Mouse (Mus musculus): Measurements from ENCODE around the gene Tbx21. TPM values are rescaled to one million over a fixed set of nuclear protein-coding genes. Genes with fewer than 3 reads are reported as not detected.
A peak's percentile ranks its signal among the peaks of the same experiment; 100 is the strongest.

The Tbx21 gene
- polyA plus RNA-seq, 1 experiment from 2014 or later, result 0.23 TPM

DNA sequence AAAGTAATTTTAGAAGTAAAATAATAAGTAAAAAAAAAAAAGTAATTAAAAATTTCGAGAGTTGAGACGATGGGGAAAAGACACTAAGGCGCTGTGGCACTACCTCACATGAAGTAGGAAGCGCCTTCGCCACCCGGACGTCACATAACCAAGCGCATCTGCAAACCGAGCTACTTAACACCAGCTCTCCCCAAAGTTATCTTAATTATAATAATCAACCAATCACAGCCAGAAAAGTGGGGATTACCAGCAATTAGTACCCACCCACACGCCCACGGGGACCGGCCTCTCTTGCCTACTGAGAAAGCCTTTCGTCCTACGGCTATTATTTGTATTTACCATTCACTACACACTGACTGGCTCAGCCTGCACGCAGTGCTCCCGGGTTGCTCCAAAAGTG lies 6.2 kb downstream of the Tbx21 start:
- WGBS, result 85% methylated on average over 16 of the region's 16 CpGs
- Histone ChIP-seq H3K4me2 (no peak overlapping the region), H3K4me1 (no peaks in the 10 kb centered on the region), H3K27ac (replicated peaks) (no peak overlapping the region), H3K9ac (replicated peaks) (no peak overlapping the region), H3K4me3 (replicated peaks) (no peak overlapping the region), H3K9me3 (replicated peaks) (no peaks in the 10 kb centered on the region), H3K27me3 (replicated peaks) (peaks cover 20% of the 10 kb centered on the region), H3K36me3 (no peaks in the 10 kb centered on the region)
- no peak for ATAC-seq (ENCODE audit: low FRiP score)

DNA sequence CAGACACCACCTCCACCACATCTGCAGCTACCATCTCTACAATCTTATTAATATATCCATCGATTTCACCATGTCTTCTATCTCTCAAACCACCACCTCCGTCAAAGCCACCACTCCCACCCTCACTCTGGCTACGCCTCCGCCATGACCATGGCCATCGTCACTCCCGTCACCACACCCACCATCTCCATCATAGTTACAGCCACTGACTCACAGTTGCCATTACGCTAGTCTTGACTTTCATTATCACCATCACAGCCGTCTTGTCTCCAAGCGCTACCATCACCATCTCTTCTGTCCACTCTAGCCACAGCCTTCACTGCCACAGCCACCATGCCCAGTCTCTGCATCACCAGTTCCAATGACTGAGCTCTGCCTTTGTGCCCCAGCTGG lies 11.0 kb downstream of the Tbx21 start:
- H3K4me3 ChIP-seq (replicated peaks), result no peak overlapping the region
- H3K9me3 ChIP-seq (replicated peaks), result no peaks in the 10 kb centered on the region

DNA sequence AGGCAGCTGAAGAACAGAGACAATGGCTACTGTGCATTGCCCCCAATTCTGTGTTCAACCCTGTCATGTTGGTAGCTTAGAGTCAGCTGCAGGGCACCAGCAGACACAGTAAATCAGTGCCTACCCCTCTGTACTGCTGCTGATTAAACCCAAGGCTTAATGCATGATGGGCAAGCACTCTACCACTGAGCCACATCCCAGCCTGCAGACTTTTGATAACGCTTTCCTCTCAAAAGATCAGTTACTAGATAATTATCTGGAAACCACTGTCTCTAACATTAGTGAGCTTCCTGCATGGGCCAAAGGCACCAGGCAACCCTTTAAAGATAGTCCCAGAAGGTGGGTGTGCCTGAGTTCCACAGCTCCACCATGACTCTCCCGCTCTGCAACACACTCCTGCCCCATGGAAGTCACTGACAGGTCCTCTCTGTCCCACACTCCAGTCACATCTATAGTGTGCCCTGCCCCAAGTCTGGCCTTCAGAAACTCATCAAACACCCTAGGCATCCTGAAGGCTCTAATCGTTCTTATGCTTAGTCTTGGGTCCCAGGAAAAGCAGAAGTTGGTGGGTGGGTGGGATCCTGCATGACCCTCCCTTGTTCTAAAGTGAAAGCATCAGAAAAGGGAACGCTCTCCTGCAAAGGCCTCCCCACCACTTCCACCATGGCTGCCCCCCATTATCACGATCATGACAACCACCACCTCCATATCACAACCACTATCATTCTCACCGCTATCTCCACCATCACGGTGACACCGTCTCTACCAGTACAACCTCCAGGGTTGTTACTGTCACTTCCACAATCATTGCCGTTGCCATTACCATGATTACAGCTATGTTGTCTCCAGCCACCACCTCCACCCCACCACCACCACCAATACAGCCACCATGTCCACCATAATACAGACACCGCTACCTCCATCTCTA lies 11.7 kb downstream of the Tbx21 start:
- 94% methylated on average over 10 of the region's 10 CpGs for WGBS
- Histone ChIP-seq H3K4me2 (no peak overlapping the region), H3K27me3 (replicated peaks) (peaks cover 17% of the 10 kb centered on the region), H3K27ac (replicated peaks) (no peak overlapping the region), H3K4me1 (no peaks in the 10 kb centered on the region), H3K36me3 (no peaks in the 10 kb centered on the region), H3K4me3 (replicated peaks) (no peak overlapping the region), H3K9me3 (replicated peaks) (no peaks in the 10 kb centered on the region), H3K9ac (replicated peaks) (no peak overlapping the region)
- no peak for ATAC-seq (ENCODE audit: low FRiP score)

More for the DNA sequence above, 11.0 kb downstream of the Tbx21 start:
- Histone ChIP-seq H3K4me1 (no peaks in the 10 kb centered on the region), H3K27me3 (replicated peaks) (peaks cover 11% of the 10 kb centered on the region), H3K4me2 (no peak overlapping the region), H3K36me3 (no peaks in the 10 kb centered on the region), H3K27ac (replicated peaks) (no peak overlapping the region), H3K9ac (replicated peaks) (no peak overlapping the region)
- 96% methylated on average over 9 of the region's 9 CpGs for WGBS
- no peak for ATAC-seq (ENCODE audit: low FRiP score)

DNA sequence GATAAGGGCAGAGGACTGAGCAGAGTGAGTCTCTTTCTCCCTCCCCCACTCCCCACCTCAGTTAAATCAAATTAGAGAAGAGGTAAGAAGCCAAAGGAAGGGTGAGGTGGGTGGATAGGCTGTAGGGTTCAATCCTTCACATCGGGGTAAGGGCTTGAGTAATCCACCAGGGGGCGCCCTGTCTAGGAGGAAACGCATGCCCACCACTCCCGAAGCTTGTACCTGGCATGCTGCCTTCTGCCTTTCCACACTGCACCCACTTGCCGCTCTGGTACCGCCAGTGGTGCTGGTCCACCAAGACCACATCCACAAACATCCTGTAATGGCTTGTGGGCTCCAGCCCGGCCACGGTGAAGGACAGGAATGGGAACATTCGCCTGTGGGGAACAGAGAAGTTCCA lies 13.4 kb downstream of the Tbx21 start:
- Histone ChIP-seq H3K4me2 (no peak overlapping the region), H3K4me3 (replicated peaks) (no peak overlapping the region), H3K9me3 (replicated peaks) (no peaks in the 10 kb centered on the region), H3K9ac (replicated peaks) (no peak overlapping the region), H3K27me3 (replicated peaks) (peaks cover 29% of the 10 kb centered on the region), H3K4me1 (no peaks in the 10 kb centered on the region), H3K27ac (replicated peaks) (no peak overlapping the region), H3K36me3 (no peaks in the 10 kb centered on the region)
- ATAC-seq (ENCODE audit: low FRiP score), result no peak
- WGBS, result 20% methylated on average over 9 of the region's 9 CpGs

DNA sequence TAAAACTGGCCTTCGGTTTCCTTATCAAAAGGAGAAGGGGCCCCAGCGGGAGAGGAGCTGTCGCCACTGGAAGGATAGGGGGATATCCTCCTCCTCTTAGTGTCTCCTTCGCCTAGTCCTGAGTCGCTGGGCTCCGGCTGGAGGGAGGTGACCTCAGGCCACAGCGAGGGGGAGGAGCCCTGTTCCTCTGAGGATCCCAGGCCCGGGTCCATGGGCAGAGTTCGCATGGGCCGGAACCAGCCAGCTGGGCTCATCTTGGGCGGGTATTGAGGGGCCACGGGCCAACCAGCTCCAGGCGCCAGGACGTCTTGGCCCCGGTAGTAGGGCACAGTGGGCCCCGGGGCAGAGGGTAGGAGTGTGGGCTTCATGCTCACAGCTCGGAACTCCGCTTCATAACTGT lies 16.3 kb downstream of the Tbx21 start:
- no peak overlapping the region for H3K9ac ChIP-seq (replicated peaks)
- no peaks in the 10 kb centered on the region for H3K36me3 ChIP-seq
- H3K4me2 ChIP-seq, result no peak overlapping the region
- no peak overlapping the region for H3K27ac ChIP-seq (replicated peaks)
- 34% methylated on average over 18 of the region's 18 CpGs for WGBS
- ATAC-seq (ENCODE audit: low FRiP score), result no peak
- H3K9me3 ChIP-seq (replicated peaks), result no peaks in the 10 kb centered on the region
- H3K4me3 ChIP-seq (replicated peaks), result no peak overlapping the region
- H3K4me1 ChIP-seq, result no peaks in the 10 kb centered on the region
- H3K27me3 ChIP-seq (replicated peaks), result peaks cover 29% of the 10 kb centered on the region

DNA sequence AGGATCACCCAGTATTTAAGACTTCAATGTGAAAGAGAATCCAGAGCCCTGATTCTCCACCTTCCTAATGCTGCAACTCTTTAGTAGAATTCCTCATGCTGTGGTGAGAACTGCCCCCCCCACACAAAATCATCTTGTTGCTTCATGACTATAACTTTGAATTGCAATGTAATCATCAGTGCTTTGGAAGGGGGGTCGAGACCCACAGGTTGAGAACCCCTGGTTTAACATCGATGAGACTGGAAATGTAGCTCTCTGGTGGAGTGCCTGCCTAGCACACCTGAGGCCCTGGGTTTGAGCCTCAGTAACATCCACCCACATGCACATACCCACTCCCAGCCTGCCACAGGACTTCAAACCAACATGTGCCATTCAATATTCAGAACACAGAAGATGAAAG lies 20.5 kb downstream of the Tbx21 start:
- H3K4me2 ChIP-seq, result no peak overlapping the region
- 58% methylated on average over 2 of the region's 2 CpGs for WGBS

DNA sequence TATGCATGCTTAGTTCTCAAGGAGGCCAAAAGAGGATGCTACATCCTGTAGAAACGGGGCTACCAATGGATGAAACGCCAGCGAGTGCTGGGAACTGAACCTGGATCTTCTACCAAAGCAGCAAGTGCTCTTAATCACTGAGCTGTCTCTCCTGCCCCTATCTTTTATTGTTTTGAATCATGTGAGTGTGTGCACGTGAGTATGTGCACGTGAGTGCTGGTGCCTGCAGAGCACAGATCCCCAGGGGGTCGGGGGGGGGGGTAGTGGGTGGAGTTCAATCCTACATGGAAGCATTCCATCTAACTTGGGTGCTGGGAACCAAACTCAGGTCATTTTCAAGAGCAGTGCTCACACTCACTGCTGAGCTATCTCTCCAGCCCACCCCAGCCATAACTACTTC lies 28.8 kb downstream of the Tbx21 start:
- no peaks in the 10 kb centered on the region for H3K36me3 ChIP-seq

More for the DNA sequence above, 20.5 kb downstream of the Tbx21 start:
- Histone ChIP-seq H3K4me1 (no peaks in the 10 kb centered on the region), H3K4me3 (replicated peaks) (no peak overlapping the region), H3K36me3 (no peaks in the 10 kb centered on the region), H3K27me3 (replicated peaks) (peaks cover 20% of the 10 kb centered on the region), H3K9me3 (replicated peaks) (no peaks in the 10 kb centered on the region), H3K9ac (replicated peaks) (no peak overlapping the region), H3K27ac (replicated peaks) (no peak overlapping the region)
- ATAC-seq (ENCODE audit: low FRiP score), result no peak

DNA sequence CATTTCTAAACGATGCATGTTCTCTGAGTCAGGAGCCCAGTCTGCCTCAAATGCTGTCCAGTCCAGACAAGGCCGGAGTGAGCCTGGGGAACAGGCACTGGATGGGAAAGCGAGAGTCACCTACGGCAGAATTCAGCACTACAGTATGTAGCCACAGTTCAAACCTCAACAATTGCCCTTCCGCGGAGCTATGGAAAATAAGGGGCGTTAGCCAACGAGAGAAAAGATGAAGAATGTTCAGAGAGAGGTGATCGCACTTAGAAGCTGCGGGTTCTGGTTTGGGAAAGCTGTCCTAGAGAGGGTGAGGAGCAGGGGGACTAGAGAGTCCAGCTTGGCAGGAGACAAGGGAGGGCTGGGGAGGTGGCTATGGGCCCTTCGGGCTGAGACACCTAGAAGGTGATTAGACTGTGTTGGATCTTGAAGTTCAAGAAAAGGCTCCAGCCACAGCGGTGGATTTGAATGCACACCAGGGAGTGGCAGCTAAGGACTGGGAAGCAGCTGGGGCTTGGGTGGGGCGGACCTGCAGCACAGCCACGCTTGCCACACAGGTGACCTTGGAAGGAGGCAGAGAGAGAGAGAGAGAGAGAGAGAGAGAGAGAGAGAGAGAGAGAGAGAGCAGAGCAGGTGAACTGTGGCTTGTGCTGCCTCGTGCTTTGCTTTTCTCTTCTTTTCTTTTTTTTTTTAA lies 30.2 kb downstream of the Tbx21 start:
- no peak for ATAC-seq (ENCODE audit: low FRiP score)
- H3K27me3 ChIP-seq (replicated peaks), result no peaks in the 10 kb centered on the region
- H3K27ac ChIP-seq (replicated peaks), result no peak overlapping the region
- no peak overlapping the region for H3K4me3 ChIP-seq (replicated peaks)
- peaks cover 6% of the 10 kb centered on the region; the same call in 1 of the 2 replicates for H3K9me3 ChIP-seq (replicated peaks)
- 87% methylated on average over 15 of the region's 15 CpGs for WGBS
- H3K4me2 ChIP-seq, result no peak overlapping the region
- H3K9ac ChIP-seq (replicated peaks), result no peak overlapping the region
- peaks cover 7% of the 10 kb centered on the region for H3K4me1 ChIP-seq
- no peaks in the 10 kb centered on the region for H3K36me3 ChIP-seq

More for the DNA sequence above, 28.8 kb downstream of the Tbx21 start:
- Histone ChIP-seq H3K9me3 (replicated peaks) (peaks cover 6% of the 10 kb centered on the region; the same call in 1 of the 2 replicates), H3K4me1 (peaks cover 7% of the 10 kb centered on the region), H3K27me3 (replicated peaks) (no peaks in the 10 kb centered on the region), H3K4me3 (replicated peaks) (no peak overlapping the region), H3K4me2 (no peak overlapping the region), H3K27ac (replicated peaks) (no peak overlapping the region), H3K9ac (replicated peaks) (no peak overlapping the region)
- 76% methylated on average over 6 of the region's 6 CpGs for WGBS
- no peak for ATAC-seq (ENCODE audit: low FRiP score)

DNA sequence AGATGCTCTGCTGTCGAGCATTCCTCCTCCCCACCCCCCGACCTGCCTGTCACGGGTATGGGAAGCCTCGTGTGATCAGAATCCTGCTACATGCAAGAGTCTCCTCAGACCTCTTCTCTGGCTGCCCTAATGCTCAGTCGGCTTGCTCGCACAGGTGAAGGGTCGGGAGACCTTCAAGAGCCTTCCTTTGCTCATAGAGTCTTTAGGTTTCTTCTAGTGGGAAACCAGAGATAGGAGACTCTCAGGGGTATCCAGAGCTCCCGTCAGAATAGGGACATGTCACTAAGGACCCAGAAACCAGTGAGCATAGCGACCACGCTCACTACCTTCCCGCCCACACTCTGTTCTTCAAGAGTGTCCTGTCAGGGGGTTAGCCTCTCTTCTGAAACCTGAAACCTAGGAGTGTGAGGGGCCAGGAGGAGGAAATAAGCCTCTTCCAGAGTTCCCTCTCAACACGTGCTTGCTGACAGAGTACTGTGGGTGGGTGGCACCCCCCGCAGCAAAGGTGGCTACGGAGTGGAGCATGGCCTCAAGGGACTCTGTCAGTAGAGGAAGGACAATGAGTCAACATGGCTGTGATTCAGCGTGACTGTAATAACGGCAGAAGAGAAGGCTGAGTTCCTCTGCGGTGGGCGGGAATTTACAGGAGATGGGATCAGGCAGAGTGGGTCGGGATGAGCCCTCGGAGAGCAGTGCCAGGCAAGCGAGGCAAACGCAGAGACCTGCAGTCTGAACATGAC lies 31.6 kb downstream of the Tbx21 start:
- Histone ChIP-seq H3K9me3 (replicated peaks) (no peaks in the 10 kb centered on the region), H3K4me2 (peak overlapping the region; percentile 32; the same call in 1 of the 2 replicates), H3K9ac (replicated peaks) (no peak overlapping the region), H3K36me3 (no peaks in the 10 kb centered on the region), H3K4me3 (replicated peaks) (no peak overlapping the region), H3K27ac (replicated peaks) (no peak overlapping the region; the same call in 1 of the 2 replicates), H3K4me1 (peaks cover 7% of the 10 kb centered on the region), H3K27me3 (replicated peaks) (no peaks in the 10 kb centered on the region)
- WGBS, result 35% methylated on average over 22 of the region's 22 CpGs
- no peak for ATAC-seq (ENCODE audit: low FRiP score)

DNA sequence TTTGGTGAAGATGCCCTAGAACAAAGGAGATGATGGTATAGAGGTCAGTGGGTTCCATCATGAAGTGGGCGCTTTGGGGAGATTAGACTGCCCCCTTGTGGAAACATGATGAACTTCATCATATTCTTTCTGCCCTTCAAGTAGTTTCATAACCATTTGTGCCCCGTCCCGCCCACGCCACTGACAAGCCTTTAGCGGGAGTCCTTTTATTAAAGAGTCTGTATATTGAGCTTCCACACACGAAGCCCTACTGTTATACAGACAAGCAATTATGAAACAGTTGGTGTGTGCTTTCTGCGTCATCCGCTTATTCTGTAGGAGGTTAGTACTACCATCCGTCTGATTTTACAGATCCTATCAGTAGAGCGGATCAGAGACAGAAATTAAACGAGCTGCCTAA lies 32.2 kb downstream of the Tbx21 start:
- H3K4me3 ChIP-seq (replicated peaks), result no peak overlapping the region
- no peak for ATAC-seq (ENCODE audit: low FRiP score)
- WGBS, result 47% methylated on average over 11 of the region's 11 CpGs
- H3K27me3 ChIP-seq (replicated peaks), result no peaks in the 10 kb centered on the region
- H3K9me3 ChIP-seq (replicated peaks), result no peaks in the 10 kb centered on the region
- H3K4me1 ChIP-seq, result peaks cover 7% of the 10 kb centered on the region
- no peak overlapping the region for H3K9ac ChIP-seq (replicated peaks)
- H3K27ac ChIP-seq (replicated peaks), result no peak overlapping the region
- no peaks in the 10 kb centered on the region for H3K36me3 ChIP-seq
- H3K4me2 ChIP-seq, result no peak overlapping the region

DNA sequence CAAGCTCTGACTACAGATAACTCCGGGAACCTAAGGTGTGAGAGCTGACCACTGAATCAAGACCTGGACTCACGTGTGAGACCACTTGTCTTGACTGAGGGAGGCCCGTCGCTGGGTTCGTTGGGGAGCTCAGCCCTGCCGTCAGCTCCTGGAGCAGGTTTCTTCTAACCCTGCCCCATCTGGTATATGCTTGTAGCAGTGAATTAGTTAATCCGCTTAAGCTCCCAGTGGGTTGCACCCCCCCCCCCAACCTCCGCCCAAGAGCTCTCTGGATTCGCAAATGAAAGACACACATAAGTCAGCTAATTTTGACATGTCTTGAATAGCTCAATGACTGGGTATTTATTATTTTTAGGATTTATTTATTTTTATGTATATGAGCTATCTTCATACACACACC lies 34.8 kb downstream of the Tbx21 start:
- no peak overlapping the region for H3K4me3 ChIP-seq (replicated peaks)
- no peak overlapping the region for H3K9ac ChIP-seq (replicated peaks)
- H3K36me3 ChIP-seq, result no peaks in the 10 kb centered on the region
- H3K27ac ChIP-seq (replicated peaks), result no peak overlapping the region
- ATAC-seq (ENCODE audit: low FRiP score), result no peak
- 52% methylated on average over 9 of the region's 9 CpGs for WGBS
- peaks cover 7% of the 10 kb centered on the region for H3K4me1 ChIP-seq
- no peaks in the 10 kb centered on the region for H3K27me3 ChIP-seq (replicated peaks)
- H3K4me2 ChIP-seq, result no peak overlapping the region
- no peaks in the 10 kb centered on the region for H3K9me3 ChIP-seq (replicated peaks)

Measured in neural tube, embryonic 15.5 days (tissue).